Mouse (Mus musculus): ENCODE measurements around the gene Cd151.

The Cd151 gene

GRCm38 (mm10) chr7:141457986-141458660 lies 9.1 kb upstream of the Cd151 start:
- peak; percentile 63 for DNase-seq (ENCODE audit: low spot score)

GRCm38 (mm10) chr7:141458661-141459060 lies 8.5 kb upstream of the Cd151 start:
- no peak for DNase-seq (ENCODE audit: low spot score)

- DNase-seq (ENCODE audit: low spot score), result no peak
These were observed 7.9 kb upstream of the Cd151 start for GRCm38 (mm10) chr7:141459301-141459711.

- no peak for DNase-seq (ENCODE audit: low spot score)
These were observed 7.2 kb upstream of the Cd151 start for GRCm38 (mm10) chr7:141460001-141460390.

- no peak for DNase-seq (ENCODE audit: low spot score)
These were observed 6.6 kb upstream of the Cd151 start, which contains the start of gene Cracr2b for GRCm38 (mm10) chr7:141460391-141461113. Cracr2b (plus strand) TSS chr7:141461094.

GRCm38 (mm10) chr7:141461521-141462332 lies 5.5 kb upstream of the Cd151 start:
- DNase-seq (ENCODE audit: low spot score), result no peak

GRCm38 (mm10) chr7:141462333-141462821 lies 4.8 kb upstream of the Cd151 start:
- DNase-seq (ENCODE audit: low spot score), result no peak

- no peak for DNase-seq (ENCODE audit: low spot score)
These were observed 3.2 kb upstream of the Cd151 start for GRCm38 (mm10) chr7:141463824-141464602.

GRCm38 (mm10) chr7:141464603-141465201 lies 2.5 kb upstream of the Cd151 start:
- DNase-seq (ENCODE audit: low spot score), result no peak

GRCm38 (mm10) chr7:141465388-141466044 lies 1.7 kb upstream of the Cd151 start:
- DNase-seq (ENCODE audit: low spot score), result no peak

GRCm38 (mm10) chr7:141466045-141466394 lies 1.2 kb upstream of the Cd151 start:
- DNase-seq (ENCODE audit: low spot score), result no peak

- DNase-seq (ENCODE audit: low spot score), result no peak
These were observed 514 bp upstream of the Cd151 start for GRCm38 (mm10) chr7:141466607-141467148.

- DNase-seq (ENCODE audit: low spot score), result peak; percentile 46
These were observed 951 bp downstream of the Cd151 start for GRCm38 (mm10) chr7:141468164-141468521.

- DNase-seq (ENCODE audit: low spot score), result peak; percentile 86
These were observed 1.5 kb downstream of the Cd151 start for GRCm38 (mm10) chr7:141468522-141469211.

GRCm38 (mm10) chr7:141469352-141469751 lies 2.2 kb downstream of the Cd151 start:
- DNase-seq (ENCODE audit: low spot score), result no peak

- DNase-seq (ENCODE audit: low spot score), result no peak
These were observed 2.9 kb downstream of the Cd151 start for GRCm38 (mm10) chr7:141469901-141470636.

GRCm38 (mm10) chr7:141470637-141470944 lies 3.4 kb downstream of the Cd151 start:
- no peak for DNase-seq (ENCODE audit: low spot score)

GRCm38 (mm10) chr7:141471236-141471635 lies 4.0 kb downstream of the Cd151 start:
- no peak for DNase-seq (ENCODE audit: low spot score)

- DNase-seq (ENCODE audit: low spot score), result no peak
These were observed 5.0 kb downstream of the Cd151 start for GRCm38 (mm10) chr7:141472226-141472625.
